Mouse (Mus musculus) erythroblast, embryonic 14.5 days (primary cell): ENCODE measurements around the gene Gm8909. TPM values are rescaled to one million over a fixed set of nuclear protein-coding genes. Genes with fewer than 3 reads are reported as not detected.

Source experiments
- polyA plus RNA-seq: library from polyadenylated mRNA; stranded (reverse); fragments of >175 nt; gene quantifications from 2 replicates; pipeline ENCODE4 v1.2.3, GENCODE M21; 2012

Gene Gm8909
- polyA plus RNA-seq, 1 experiment = not detected

Other genes with a start within 250 kb of the Gm8909 start
- 14.0 and 24.6 TPM in 2 replicates for gene Abcf1, start 198.8 kb downstream of the Gm8909 start, polyA plus RNA-seq
- 1.5 and 1.9 TPM in 2 replicates for gene Gnl1, start 188.7 kb downstream of the Gm8909 start, polyA plus RNA-seq
- 0.18 and 0.30 TPM in 2 replicates for gene Prr3, start 188.3 kb downstream of the Gm8909 start, polyA plus RNA-seq
- 0.91 and 0.98 TPM in 2 replicates for gene H2-T24, start 148.0 kb downstream of the Gm8909 start, polyA plus RNA-seq
- 3.7 and 5.0 TPM in 2 replicates for gene H2-T23, start 135.7 kb downstream of the Gm8909 start, polyA plus RNA-seq
- 0.12 and 0.14 TPM in 2 replicates for gene H2-T22, start 125.8 kb downstream of the Gm8909 start, polyA plus RNA-seq
- gene Gm6034, start 125.6 kb downstream of the Gm8909 start, polyA plus RNA-seq = not detected in 2 replicates
- 0.07 TPM in 1 of 2 replicates, not detected in the other for gene Gm11127, start 110.2 kb downstream of the Gm8909 start, polyA plus RNA-seq
- gene Gm19684, start 46.9 kb downstream of the Gm8909 start, polyA plus RNA-seq = not detected in 2 replicates
- gene Gm7030, start 39.1 kb downstream of the Gm8909 start, polyA plus RNA-seq = 0.08 TPM in 1 of 2 replicates, not detected in the other
- not detected in 2 replicates for gene H2-T3, start 21.8 kb upstream of the Gm8909 start, polyA plus RNA-seq
- gene Rpp21, start 89.5 kb upstream of the Gm8909 start, polyA plus RNA-seq = 13.4 and 19.7 TPM in 2 replicates
- 0.67 and 0.87 TPM in 2 replicates for gene Trim39, start 103.7 kb upstream of the Gm8909 start, polyA plus RNA-seq
- gene H2-M10.2, start 118.0 kb upstream of the Gm8909 start, polyA plus RNA-seq = not detected in 2 replicates
- gene H2-M10.1, start 157.6 kb upstream of the Gm8909 start, polyA plus RNA-seq = not detected in 2 replicates
- gene H2-M10.3, start 199.9 kb upstream of the Gm8909 start, polyA plus RNA-seq = not detected in 2 replicates